Mouse (Mus musculus) megakaryocyte, adult 5-6 weeks (primary cell): ENCODE results near the gene Lyg2. TPM values are rescaled to one million over a fixed set of nuclear protein-coding genes. Genes with fewer than 3 reads are reported as not detected.

Experiments used
- ATAC-seq: 2 replicates; pipeline ENCODE4 v1.8.0; 2016; ENCODE audit warnings: mild to moderate bottlenecking, inconsistent platforms; ENCODE audit not compliant: poor library complexity, severe bottlenecking
- total RNA-seq, 2 experiments: library from RNA; stranded (forward) in 1 of 2; stranded (reverse) in 1 of 2; fragments of 153-499, 151-499 nt in 1 of 2; fragments of 221-1000, 200-1000 nt in 1 of 2; gene quantifications; 2 replicates each; pipeline versions ENCODE4 v1.2.3 to v1.2.4; 2015 to 2017

The Lyg2 gene
- total RNA-seq (2015) (not detected in 2 replicates), total RNA-seq (2017) (not detected in 2 replicates)

DNA sequence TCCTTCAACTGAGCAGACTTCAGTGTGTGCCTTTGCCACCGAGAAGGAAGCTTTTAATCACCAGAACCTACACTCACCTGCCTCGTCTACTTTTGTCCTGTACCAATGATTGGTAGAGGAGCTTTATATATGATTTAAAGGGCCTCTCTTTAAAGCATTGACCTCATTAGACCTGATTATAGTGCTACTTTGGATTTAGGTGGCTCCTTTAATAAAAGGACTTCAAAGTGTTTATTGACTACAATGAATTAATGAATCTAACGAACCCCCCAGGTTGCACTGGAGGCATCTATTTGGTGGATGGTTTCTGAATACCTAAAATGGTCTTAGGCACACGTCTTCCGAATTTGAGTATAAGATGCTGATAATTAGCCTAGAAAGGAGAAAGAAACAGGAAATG is at the start of gene Lyg2:
TSS of gene Lyg2 (minus strand) at position 101 of the 400 bp plus-strand sequence.
- no peak for ATAC-seq

- no peak for ATAC-seq
These were observed 49.3 kb upstream of the Lyg2 start for GRCm38 (mm10) chr1:37965571-37965970.

DNA sequence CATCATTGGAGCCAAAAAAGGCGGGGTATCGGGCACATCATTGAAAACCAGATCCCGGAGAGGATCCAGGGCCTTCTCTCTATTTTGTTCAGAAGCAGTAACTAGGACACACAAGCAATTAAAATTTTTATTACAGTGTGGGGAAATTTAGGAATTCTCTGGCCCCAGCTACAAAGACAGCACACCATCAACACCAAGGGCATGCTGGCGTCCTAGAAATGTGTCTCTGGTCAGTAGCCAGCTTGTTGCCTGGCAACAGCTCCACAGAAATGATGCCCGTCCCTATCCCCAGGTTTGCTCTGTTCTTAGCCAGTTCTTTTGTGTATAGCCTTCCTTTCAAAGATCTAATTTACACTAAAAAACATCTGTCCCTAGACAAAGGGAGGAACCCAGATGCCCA is 43.2 kb upstream of the Lyg2 start:
- no peak for ATAC-seq

DNA sequence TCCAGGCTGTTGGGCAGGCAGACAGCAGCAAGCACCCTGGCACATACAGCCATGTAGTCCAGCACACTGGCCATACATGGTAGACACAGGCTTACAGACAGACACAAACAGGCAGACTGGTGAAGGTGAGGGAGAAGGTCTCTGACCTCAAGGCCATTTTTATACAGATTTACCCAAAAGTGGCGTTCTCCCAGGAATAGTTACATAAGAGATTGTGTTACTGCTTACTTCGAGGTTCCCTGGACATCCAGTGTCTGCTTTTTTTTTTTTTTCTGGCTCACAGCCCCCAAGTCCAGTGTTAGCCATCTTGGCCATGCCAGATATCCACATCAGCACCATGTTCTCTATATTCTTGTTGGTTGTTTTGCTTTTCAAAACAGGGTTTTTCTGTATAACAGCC is 42.2 kb upstream of the Lyg2 start:
- ATAC-seq = no peak

DNA sequence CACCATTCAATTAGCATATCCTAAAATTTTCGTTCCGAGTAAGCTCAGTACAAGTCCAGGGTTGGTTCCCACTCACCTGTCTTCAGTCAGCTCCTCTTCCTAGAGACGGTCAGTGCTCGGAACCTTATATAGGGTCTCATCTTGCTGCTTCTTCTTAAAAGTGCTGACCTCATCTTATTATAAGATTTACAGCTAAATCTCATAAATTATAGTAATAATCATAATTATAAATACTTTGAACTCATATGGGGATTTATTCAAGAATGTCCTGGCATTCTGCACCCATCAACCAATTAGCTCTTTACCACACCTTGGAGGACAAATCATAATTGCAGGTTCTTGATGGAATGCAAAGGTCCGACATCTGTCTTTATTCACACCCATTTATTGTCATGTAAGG is 41.4 kb upstream of the Lyg2 start, which contains the start of gene Lyg1:
TSS of gene Lyg1 (minus strand) at position 101 of the 400 bp plus-strand sequence.
- no peak for ATAC-seq

GRCm38 (mm10) chr1:37956690-37957431 is 40.6 kb upstream of the Lyg2 start:
- no peak for ATAC-seq

- no peak for ATAC-seq
These were observed 39.0 kb upstream of the Lyg2 start for GRCm38 (mm10) chr1:37955251-37955650.

DNA sequence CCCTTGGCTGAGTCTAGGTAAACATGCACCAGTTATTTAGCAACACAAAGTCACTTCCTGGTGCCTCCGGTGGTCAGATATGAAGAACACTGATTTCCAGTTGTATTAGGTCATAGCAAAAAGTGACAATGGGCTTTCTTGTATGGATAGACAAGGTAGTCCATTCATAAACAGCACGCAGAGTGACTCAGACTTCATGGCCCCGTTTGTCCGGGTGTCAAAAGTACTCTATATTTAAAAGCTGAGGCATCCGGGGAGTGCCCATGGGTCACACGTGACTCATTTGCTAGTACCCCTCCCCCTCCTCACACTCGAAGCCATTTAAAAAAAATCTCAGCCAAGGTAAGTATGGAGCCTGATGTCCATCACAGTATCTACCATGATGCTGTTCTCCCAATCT is 38.5 kb upstream of the Lyg2 start:
- no peak for ATAC-seq

- no peak for ATAC-seq
These were observed 32.6 kb upstream of the Lyg2 start for GRCm38 (mm10) chr1:37948906-37949305.

- no peak for ATAC-seq
These were observed 15.5 kb upstream of the Lyg2 start for GRCm38 (mm10) chr1:37931806-37932205.

DNA sequence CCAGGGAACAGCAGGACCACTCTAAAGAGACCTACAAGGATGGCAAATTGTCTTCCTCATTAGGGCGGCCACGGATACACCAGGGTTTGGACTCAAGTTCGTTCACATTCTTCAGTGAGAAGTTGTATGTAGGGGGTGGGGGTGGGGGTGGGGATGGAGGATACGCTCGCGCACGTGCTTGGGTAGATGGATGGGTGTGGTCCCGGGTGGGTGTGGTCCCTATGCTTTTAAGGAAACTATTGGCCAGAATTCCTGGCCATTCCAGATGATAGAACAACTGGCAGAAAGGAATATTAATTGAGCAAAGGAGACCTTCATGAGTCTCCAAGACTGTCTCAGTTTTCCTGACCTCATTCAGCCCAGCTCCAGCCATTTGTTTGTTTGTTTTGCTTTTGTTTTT is 9.7 kb upstream of the Lyg2 start:
- ATAC-seq = no peak

- no peak for ATAC-seq
These were observed 6.2 kb upstream of the Lyg2 start for GRCm38 (mm10) chr1:37922536-37922935.

GRCm38 (mm10) chr1:37918096-37918495 is 1.8 kb upstream of the Lyg2 start:
- ATAC-seq = no peak

DNA sequence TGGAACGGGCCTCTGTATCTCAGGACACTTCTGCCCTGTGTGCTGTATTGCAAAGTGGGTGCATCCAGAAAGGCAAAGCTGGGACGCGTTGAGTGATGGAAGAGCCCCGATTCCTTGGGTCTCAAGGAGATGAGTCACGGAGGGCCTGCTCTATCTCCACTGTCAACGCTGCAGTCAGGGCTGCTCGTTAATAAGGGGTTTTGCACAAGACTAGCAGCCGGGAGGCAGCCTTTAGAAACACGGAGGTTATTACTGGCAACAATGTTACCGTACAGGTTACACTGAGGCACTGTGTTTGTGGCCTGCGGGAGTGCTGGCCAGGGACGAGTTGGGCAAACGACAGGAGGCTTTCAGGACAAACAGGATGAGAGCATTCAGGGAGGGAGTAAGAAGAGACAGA is 1.4 kb upstream of the Lyg2 start:
- no peak for ATAC-seq

- no peak for ATAC-seq
These were observed 3.5 kb downstream of the Lyg2 start for GRCm38 (mm10) chr1:37912751-37913150.

DNA sequence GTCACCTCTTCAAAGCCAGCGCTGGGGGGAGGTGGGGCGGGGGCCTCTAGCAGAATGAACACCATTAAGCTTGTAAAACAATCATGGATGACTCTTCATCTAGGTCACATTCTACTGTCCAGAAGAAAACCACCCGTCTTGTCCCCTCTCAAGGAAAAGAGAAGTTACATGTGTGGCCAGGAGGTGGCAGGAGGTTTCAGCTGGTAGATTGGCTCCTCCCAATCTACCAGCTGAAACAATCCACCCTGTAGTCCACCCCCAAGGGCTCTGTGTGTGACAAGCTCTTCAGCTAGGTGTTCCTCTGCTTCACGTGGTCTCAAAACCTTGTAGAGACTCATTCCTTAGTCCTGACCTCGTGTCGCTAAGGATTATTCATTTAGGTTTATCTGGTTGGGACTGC is 13.1 kb downstream of the Lyg2 start:
- peak; percentile 82 for ATAC-seq

DNA sequence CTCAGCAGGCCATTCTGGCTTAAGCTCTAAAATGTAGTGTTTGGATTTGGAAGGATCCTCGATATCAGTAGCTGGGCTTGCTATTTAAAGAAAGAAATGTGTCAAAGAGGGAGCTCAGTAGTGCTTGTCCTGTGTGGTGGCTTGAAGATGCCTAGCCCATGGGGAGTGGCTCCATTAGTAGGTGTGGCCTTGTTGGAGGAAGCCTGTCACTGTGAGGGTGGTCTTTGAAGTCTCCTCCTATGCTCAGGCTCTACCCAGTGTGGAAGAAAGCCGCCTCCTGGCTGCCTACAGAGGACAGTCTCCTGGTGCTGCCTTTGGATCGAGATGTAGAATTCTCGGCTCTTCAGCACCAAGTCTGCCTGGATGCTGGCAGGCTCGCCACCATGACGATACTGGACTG is 16.0 kb downstream of the Lyg2 start:
- no peak for ATAC-seq

- ATAC-seq = no peak
These were observed 16.5 kb downstream of the Lyg2 start for GRCm38 (mm10) chr1:37899816-37900215.

GRCm38 (mm10) chr1:37894606-37895005 is 21.7 kb downstream of the Lyg2 start:
- no peak for ATAC-seq

DNA sequence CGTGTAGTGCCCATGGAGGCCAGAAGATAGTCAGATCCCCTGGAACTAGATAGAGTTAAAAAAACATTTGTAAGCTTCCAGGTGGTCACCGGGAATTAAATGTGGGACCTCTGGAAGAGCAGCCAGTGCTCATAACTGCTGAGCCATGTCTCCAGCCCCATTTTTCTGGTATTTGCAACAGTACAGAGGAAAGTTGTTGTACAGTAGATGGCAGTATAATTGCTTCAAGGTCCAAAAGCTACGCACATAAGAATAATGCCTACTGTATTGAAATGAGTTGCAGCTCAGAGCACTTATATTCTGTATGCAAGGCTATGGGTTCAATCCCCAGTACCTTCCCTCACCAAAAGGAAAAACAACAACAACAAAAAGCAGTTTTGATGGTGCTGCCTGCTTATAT is 24.9 kb downstream of the Lyg2 start:
- no peak for ATAC-seq

DNA sequence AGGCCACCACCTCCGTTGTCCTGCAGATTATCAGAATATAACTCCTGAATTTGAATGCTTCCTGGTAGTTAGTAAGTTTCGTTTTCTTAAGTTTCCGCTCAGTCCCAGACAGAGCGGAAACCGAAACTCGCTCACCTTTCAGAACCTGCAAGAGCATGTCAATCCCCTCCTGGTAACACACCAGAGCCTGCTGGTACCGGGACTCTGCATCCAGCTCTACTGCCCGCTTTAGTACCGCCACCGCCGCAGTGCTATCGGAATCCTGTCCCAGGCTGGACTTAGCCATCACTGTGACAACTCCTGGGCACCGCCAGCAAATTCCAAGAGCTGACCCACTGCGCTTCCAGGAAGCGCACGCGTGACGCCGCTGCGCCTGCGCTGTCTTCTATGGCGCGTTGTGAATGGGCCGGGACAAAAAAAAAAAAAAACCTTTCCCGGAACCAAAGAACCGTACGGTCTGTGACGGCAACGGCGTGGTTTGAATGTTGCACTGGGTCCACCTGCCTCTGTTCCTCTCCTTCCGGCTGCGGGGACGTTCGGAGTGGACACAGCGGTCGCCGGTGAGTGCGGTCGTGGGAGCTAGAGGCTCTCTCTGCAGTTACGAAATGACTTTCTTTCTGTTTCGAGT is 26.2 kb downstream of the Lyg2 start, which contains the start of the genes Mitd1 and Mrpl30:
TSS of gene Mitd1 (minus strand) at position 387 of the 628 bp plus-strand sequence.
TSS of gene Mrpl30 (plus strand) at position 453 of the 628 bp plus-strand sequence.
- ATAC-seq = peak; percentile 96

DNA sequence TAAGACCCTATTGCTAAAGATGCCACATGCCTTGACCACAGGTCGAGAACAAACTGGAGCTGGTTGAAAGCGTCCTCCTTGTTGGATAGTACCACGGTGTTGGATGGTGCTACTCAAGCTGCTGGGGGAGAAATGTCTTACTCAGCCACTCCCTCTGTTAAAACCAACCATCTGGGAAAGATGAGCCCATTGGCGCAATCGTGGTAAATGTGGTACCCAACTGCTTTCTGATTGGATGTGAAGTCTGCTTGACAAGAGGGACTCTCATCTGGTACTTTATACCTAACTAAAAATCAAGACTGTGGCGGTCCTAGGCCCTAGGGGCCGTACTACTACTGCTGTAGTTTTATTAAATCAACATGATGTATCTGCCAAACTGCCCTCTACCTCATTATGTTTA is 27.1 kb downstream of the Lyg2 start:
- ATAC-seq = no peak
